Mouse (Mus musculus) liver, embryonic 16.5 days (tissue): ENCODE results near the gene Casc3. TPM values are rescaled to one million over a fixed set of nuclear protein-coding genes. Genes with fewer than 3 reads are reported as not detected.

ENCODE experiments used
- ATAC-seq: fragments of 200-750 bp; cut with Nextera tagmentation; 2 replicates; pipeline ENCODE4 v1.8.0; 2017; ENCODE audit warnings: low read depth, mild to moderate bottlenecking, moderate number of reproducible peaks, moderate library complexity
- H3K27ac ChIP-seq: fragments of 300-500 bp; sonication (generic); 2 replicates; pipeline ENCODE4 v1.5.1; 2014; ENCODE audit warnings: mild to moderate bottlenecking, low read length
- H3K27me3 ChIP-seq: fragments of 300-500 bp; sonication (generic); 2 replicates; pipeline ENCODE4 v1.6.1; 2014; ENCODE audit warnings: low read depth, low read length, mixed read lengths; ENCODE audit not compliant: control insufficient read depth, insufficient read depth
- H3K36me3 ChIP-seq: fragments of 300-500 bp; sonication (generic); 2 replicates; pipeline ENCODE4 v1.6.1; 2014; ENCODE audit warnings: mild to moderate bottlenecking; ENCODE audit not compliant: control insufficient read depth, insufficient read depth
- H3K4me1 ChIP-seq: fragments of 300-500 bp; sonication (generic); 2 replicates; pipeline ENCODE4 v1.6.1; 2014; ENCODE audit warnings: low read depth, low read length, mixed read lengths; ENCODE audit not compliant: control insufficient read depth
- H3K4me2 ChIP-seq: fragments of 300-500 bp; sonication (generic); 2 replicates; pipeline ENCODE4 v1.6.1; 2014; ENCODE audit warnings: low read depth, low read length, mixed read lengths
- H3K4me3 ChIP-seq: fragments of 300-500 bp; sonication (generic); 2 replicates; pipeline ENCODE4 v1.5.1; 2014; ENCODE audit warnings: low read depth, mild to moderate bottlenecking, low read length
- H3K9ac ChIP-seq: fragments of 300-500 bp; sonication (generic); 2 replicates; pipeline ENCODE4 v1.6.1; 2014; ENCODE audit warnings: low read depth, low read length
- H3K9me3 ChIP-seq: fragments of 300-500 bp; sonication (generic); replicated peaks from 2 replicates; pipeline ENCODE4 v1.6.1; 2016; ENCODE audit warnings: low read length; ENCODE audit not compliant: control insufficient read depth
- WGBS: fragments of 180-500 bp; shearing (Covaris S2); extraction: QIAGEN DNeasy Blood & Tissue Kit; methylation state at CpG from one replicate; pipeline ENCODE4 v1.1.7; 2014; ENCODE audit not compliant: insufficient replicate concordance; 5-methylcytosine and 5-hydroxymethylcytosine counted together
- polyA plus RNA-seq: library from polyadenylated mRNA; unstranded; fragments of >200 nt; fragmentation: Nextera tagmentation; extraction: Ambion mirVana; gene quantifications from 2 replicates; pipeline ENCODE4 v1.2.1, GENCODE M21; 2015

The Casc3 gene
- polyA plus RNA-seq, 1 experiment from 2014 or later = 13.6 TPM

DNA sequence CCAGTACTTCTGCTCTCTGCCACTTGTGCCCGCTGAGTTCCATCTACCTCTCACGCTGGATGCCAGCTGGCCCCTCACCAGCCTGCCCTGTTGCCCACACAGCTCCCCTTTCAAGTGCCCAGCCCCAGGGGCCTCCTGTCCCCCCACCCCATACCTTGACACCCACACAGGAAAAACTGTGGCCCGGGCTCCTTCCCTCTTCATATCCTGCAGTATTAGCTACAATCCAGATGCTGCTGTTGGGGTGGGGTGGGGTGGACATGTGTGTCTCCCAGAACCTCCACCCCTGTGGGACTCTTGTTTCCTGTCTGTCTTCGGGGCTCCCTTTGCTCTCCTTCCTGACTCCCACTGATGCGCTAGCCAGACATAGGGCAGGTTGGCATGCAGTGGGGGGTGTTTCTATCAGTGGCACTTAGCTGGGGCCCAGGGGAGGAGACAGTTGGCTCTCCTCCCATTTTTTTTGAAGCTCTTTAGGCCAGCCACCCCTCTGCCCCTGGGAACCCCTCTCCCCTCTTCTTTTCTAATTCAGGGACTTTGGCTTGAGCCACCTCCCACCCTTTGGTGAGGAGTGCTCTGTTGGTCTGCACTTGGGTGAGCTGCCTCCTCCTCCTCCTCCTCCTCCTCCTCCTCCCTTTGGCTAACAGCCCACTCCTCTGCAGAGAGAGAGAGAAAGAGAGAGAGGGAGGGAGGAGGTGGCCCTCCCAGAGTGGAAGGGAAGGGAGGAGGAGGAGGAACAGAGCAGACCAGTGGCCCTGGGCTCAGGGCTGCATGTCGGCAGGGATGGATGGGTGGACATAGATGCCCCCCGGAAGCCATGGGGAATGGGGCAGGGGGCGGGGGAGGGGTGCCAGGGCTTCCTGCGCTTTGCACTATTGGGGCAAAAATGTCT, 39.0 kb upstream of the Casc3 start:
- H3K27me3 ChIP-seq = no peaks in the 10 kb centered on the region
- H3K4me2 ChIP-seq = no peak overlapping the region
- H3K4me3 ChIP-seq = no peak overlapping the region
- no peak for ATAC-seq
- 0 out of 2 replicates have a peak overlapping the region, but pooled peaks have one; percentile 26 for H3K27ac ChIP-seq
- H3K4me1 ChIP-seq = peaks cover 56% of the 10 kb centered on the region
- H3K9ac ChIP-seq = no peak overlapping the region
- 47% methylated on average over 9 of the region's 9 CpGs for WGBS
- H3K9me3 ChIP-seq = no peaks in the 10 kb centered on the region
- H3K36me3 ChIP-seq = peaks cover 10% of the 10 kb centered on the region; the same call in 1 of the 2 replicates

DNA sequence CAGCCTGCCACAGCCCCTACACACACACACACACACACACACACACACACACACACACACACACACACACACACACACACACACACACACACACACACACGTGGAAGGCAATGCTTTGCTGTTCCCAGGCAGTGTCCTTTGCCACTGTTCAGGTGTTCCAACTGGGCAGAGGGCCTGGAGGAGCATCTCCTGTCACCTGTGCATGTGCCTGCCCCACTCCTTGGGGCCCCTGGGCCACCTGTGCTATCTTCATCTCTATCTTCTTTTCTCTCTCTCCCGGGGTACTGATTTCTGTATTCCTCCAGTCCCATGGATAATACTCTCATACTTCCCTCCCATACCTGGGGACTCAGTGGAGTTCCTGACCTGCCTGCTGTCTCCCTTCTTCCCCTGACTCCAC, 38.4 kb upstream of the Casc3 start:
- no peak for ATAC-seq
- WGBS = 37% methylated on average over 2 of the region's 2 CpGs
- Histone ChIP-seq H3K27ac (no peak overlapping the region), H3K4me2 (no peak overlapping the region), H3K4me3 (no peak overlapping the region), H3K9ac (no peak overlapping the region), H3K27me3 (no peaks in the 10 kb centered on the region), H3K4me1 (peaks cover 59% of the 10 kb centered on the region), H3K9me3 (no peaks in the 10 kb centered on the region), H3K36me3 (peaks cover 7% of the 10 kb centered on the region; the same call in 1 of the 2 replicates)

- Histone ChIP-seq H3K4me1 (peaks cover 63% of the 10 kb centered on the region), H3K36me3 (peaks cover 7% of the 10 kb centered on the region; the same call in 1 of the 2 replicates), H3K27ac (no peak overlapping the region)
Measured at GRCm38 (mm10) chr11:98766816-98767215, 37.9 kb upstream of the Casc3 start.

GRCm38 (mm10) chr11:98767276-98767675, 37.4 kb upstream of the Casc3 start:
- Histone ChIP-seq H3K4me1 (peaks cover 68% of the 10 kb centered on the region), H3K9me3 (no peaks in the 10 kb centered on the region), H3K4me2 (peak overlapping the region; percentile 80), H3K27me3 (no peaks in the 10 kb centered on the region), H3K4me3 (peak overlapping the region; percentile 58), H3K36me3 (peaks cover 7% of the 10 kb centered on the region; the same call in 1 of the 2 replicates), H3K27ac (peak overlapping the region; percentile 89; the same call in 1 of the 2 replicates), H3K9ac (peak overlapping the region; percentile 53)
- ATAC-seq = peak; percentile 59
- 20% methylated on average over 9 of the region's 9 CpGs for WGBS

More at GRCm38 (mm10) chr11:98766816-98767215, 37.9 kb upstream of the Casc3 start:
- 48% methylated on average over 5 of the region's 5 CpGs for WGBS
- H3K4me3 ChIP-seq = no peak overlapping the region
- no peaks in the 10 kb centered on the region for H3K27me3 ChIP-seq
- H3K4me2 ChIP-seq = no peak overlapping the region
- ATAC-seq = no peak
- H3K9ac ChIP-seq = peak overlapping the region; percentile 53; the same call in 1 of the 2 replicates
- H3K9me3 ChIP-seq = no peaks in the 10 kb centered on the region

DNA sequence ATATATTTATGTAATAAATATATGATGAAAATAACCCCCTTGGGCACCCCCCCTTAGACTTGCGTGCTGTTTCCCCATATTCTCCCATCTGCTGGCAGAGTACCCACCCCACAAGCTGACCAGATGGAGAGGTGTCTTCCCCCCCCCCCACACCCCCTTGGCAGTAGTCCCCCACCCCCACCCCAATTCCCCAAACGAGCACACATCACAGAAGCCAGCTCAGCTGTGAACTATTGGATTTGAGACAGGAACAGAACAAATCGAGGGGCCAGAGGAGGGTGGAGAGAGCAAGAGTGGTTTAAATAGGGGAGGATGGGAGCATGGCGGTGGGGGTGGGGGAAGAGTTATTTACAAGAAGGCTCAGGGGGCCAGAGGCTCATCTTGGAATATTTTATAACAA, 37.0 kb upstream of the Casc3 start:
- H3K36me3 ChIP-seq = peaks cover 7% of the 10 kb centered on the region; the same call in 1 of the 2 replicates
- no peaks in the 10 kb centered on the region for H3K27me3 ChIP-seq
- H3K4me3 ChIP-seq = peak overlapping the region; percentile 58
- ATAC-seq = no peak
- peaks cover 72% of the 10 kb centered on the region for H3K4me1 ChIP-seq
- peak overlapping the region; percentile 89 for H3K27ac ChIP-seq
- H3K9me3 ChIP-seq = no peaks in the 10 kb centered on the region
- H3K9ac ChIP-seq = peak overlapping the region; percentile 69
- 12% methylated on average over 4 of the region's 4 CpGs for WGBS
- peak overlapping the region; percentile 80 for H3K4me2 ChIP-seq

DNA sequence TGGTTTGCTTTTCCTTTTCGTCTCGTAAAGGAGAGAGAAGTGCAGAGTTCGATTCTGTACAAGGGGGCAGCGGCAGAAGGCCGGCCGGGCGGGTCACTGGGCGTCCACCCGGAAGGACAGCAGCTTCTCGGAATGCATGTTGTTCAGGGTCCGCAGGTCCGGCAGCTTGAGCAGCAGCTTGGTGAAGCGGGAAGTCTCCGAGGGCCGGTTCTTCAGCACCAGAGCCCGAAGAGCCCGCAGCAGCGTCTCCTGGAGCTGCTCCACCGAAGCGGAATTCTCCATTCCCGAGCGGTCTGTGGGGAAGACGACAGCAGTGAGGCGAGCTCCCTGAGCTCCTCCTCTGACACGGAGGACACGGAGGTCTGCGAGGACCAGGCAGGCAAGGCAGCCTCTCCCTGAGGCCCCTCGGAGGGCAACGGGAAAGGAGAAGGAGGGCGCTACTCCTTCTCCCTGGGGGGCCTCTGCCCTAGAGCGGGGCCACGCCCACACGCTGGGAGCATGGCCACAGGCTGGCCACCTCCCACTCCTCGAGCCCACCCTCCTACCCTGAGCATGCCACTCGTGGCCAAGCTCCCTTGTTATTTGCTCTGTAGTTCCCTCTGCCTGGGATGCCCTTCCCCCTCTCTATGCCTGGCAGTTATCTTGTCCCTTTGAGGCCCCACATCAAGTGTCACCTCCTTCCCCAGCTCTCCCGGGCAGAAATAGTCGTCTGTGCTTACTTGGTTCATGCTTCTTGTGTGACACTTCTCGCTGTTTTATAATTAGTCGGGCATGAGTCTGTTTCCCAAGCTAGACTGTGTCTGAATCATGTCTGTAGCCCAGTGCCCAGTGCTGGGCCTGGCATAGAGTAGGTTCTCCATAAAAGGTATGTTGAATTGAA, 36.3 kb upstream of the Casc3 start:
- Histone ChIP-seq H3K4me1 (peaks cover 76% of the 10 kb centered on the region), H3K4me3 (peak overlapping the region; percentile 58), H3K36me3 (peaks cover 5% of the 10 kb centered on the region; the same call in 1 of the 2 replicates), H3K4me2 (peak overlapping the region; percentile 80), H3K9ac (peak overlapping the region; percentile 69), H3K9me3 (no peaks in the 10 kb centered on the region), H3K27me3 (no peaks in the 10 kb centered on the region), H3K27ac (peak overlapping the region; percentile 89)
- WGBS = 25% methylated on average over 39 of the region's 39 CpGs
- peak; percentile 61 for ATAC-seq

GRCm38 (mm10) chr11:98769007-98769954, 35.4 kb upstream of the Casc3 start:
- H3K9ac ChIP-seq = peak overlapping the region; percentile 69
- no peak for ATAC-seq
- peak overlapping the region; percentile 80 for H3K4me2 ChIP-seq
- H3K27ac ChIP-seq = peak overlapping the region; percentile 89
- peak overlapping the region; percentile 58 for H3K4me3 ChIP-seq
- peaks cover 82% of the 10 kb centered on the region for H3K4me1 ChIP-seq
- no peaks in the 10 kb centered on the region for H3K27me3 ChIP-seq
- WGBS = 62% methylated on average over 25 of the region's 25 CpGs
- 0 out of 2 replicates have a peak, but pooled peaks cover 3% of the 10 kb centered on the region for H3K36me3 ChIP-seq
- no peaks in the 10 kb centered on the region for H3K9me3 ChIP-seq
